Mouse (Mus musculus) stomach, postnatal 0 days (tissue): ENCODE data around the gene Atg14.

Source experiments
- CTCF ChIP-seq: IDR thresholded peaks from 2 replicates; pipeline ENCODE4 v1.5.1; 2016; ENCODE audit warnings: antibody characterized with exemption, low read depth, mild to moderate bottlenecking, moderate library complexity
- EP300 ChIP-seq: optimal IDR thresholded peaks from 2 replicates; pipeline ENCODE3; 2016; ENCODE audit warnings: antibody characterized with exemption

DNA sequence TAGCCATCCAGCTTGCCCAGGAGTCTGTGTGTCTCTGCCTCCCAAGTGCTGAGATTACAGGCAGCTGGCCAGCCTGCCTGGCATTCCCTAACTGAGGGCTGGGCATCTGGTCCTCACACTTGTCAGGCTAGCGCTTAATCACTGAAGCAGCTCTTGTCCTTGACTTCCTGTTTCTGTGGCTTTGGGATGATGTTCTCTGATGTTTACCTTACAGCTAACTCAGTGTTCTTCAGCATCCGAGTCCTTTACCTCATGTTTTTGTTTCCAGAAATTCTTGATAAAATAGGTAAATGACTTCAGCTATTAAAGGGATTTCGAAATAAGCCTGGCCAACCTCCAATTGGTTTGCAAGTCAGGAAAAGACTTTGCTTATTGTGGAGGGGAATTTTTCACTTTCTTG, 66.4 kb downstream of the Atg14 start:
- TF ChIP-seq CTCF, result no peak
- no peak for TF ChIP-seq EP300
